Mouse (Mus musculus): Measurements from ENCODE around the gene Fam118b.

- TF ChIP-seq POLR2A (IDR thresholded peaks at IDR 0.05; ENCODE audit: low read depth, low read length), result no peak
- no peak for TF ChIP-seq CTCF (IDR thresholded peaks at IDR 0.05; ENCODE audit: borderline replicate concordance, insufficient read depth, low read length)
These were observed 46.6 kb upstream of the Fam118b start for GRCm38 (mm10) chr9:35314254-35314653.

All from embryonic fibroblast, embryonic 13.5 days (primary cell).